Mouse (Mus musculus) stomach, postnatal 0 days (tissue): ENCODE measurements around the gene Klrb1c.

Source experiments
- CTCF ChIP-seq: IDR thresholded peaks from 2 replicates; pipeline ENCODE4 v1.5.1; 2016; ENCODE audit warnings: antibody characterized with exemption, low read depth, mild to moderate bottlenecking, moderate library complexity
- EP300 ChIP-seq: optimal IDR thresholded peaks from 2 replicates; pipeline ENCODE3; 2016; ENCODE audit warnings: antibody characterized with exemption

- TF ChIP-seq CTCF (no peak), EP300 (no peak)
These were observed 4.7 kb upstream of the Klrb1c start for GRCm38 (mm10) chr6:128793734-128794133.
